Mouse (Mus musculus) midbrain, postnatal 0 days (tissue): ENCODE measurements at regions not wholly inside any gene's neighbourhood (a gene's known extent, or its start where the extent isn't known, plus 50 kb on each side); places are given as distances from the start of the nearest gene placed in this dataset.

Experiments used
- ATAC-seq: fragments of 200-750 bp; cut with Nextera tagmentation; 2 replicates; pipeline ENCODE4 v1.8.0; 2017; ENCODE audit warnings: moderate number of reproducible peaks, mild to moderate bottlenecking, moderate TSS enrichment, moderate library complexity; ENCODE audit not compliant: low FRiP score
- DNase-seq: peaks from one replicate; pipeline ENCODE4 v3.0.0-alpha.2; 2015; ENCODE audit warnings: low spot score
- H3K27ac ChIP-seq: fragments of 300-500 bp; sonication (generic); 2 replicates; pipeline ENCODE4 v1.5.1; 2014; ENCODE audit warnings: low read depth, mild to moderate bottlenecking, low read length, mixed read lengths
- H3K27me3 ChIP-seq: fragments of 300-500 bp; sonication (generic); 2 replicates; pipeline ENCODE4 v1.6.1; 2014; ENCODE audit warnings: low read length, control low read depth, mixed read lengths; ENCODE audit not compliant: insufficient read depth
- H3K36me3 ChIP-seq: fragments of 300-500 bp; sonication (generic); 2 replicates; pipeline ENCODE4 v1.6.1; 2014; ENCODE audit warnings: low read length, control low read depth, mixed read lengths; ENCODE audit not compliant: insufficient read depth
- H3K4me1 ChIP-seq: fragments of 300-500 bp; sonication (generic); 2 replicates; pipeline ENCODE4 v1.6.1; 2014; ENCODE audit warnings: mild to moderate bottlenecking, control low read depth, antibody characterized with exemption, low read length, mixed read lengths; ENCODE audit not compliant: insufficient read depth
- H3K4me2 ChIP-seq: fragments of 300-500 bp; sonication (generic); 2 replicates; pipeline ENCODE4 v1.6.1; 2014; ENCODE audit warnings: low read depth, mild to moderate bottlenecking, low read length, mixed read lengths; ENCODE audit not compliant: poor library complexity, severe bottlenecking
- H3K4me3 ChIP-seq: fragments of 300-500 bp; sonication (generic); 2 replicates; pipeline ENCODE4 v1.5.1; 2014; ENCODE audit warnings: low read depth, mild to moderate bottlenecking, low read length, moderate library complexity
- H3K9ac ChIP-seq: fragments of 300-500 bp; sonication (generic); replicated peaks from 2 replicates; pipeline ENCODE4 v1.6.1; 2014; ENCODE audit warnings: mild to moderate bottlenecking, low read length, moderate library complexity, mixed read lengths; ENCODE audit not compliant: poor library complexity, severe bottlenecking
- H3K9me3 ChIP-seq: fragments of 300-500 bp; sonication (generic); 2 replicates; pipeline ENCODE4 v1.6.1; 2016; ENCODE audit warnings: low read length, control low read depth
- CTCF ChIP-seq: IDR thresholded peaks from 2 replicates; pipeline ENCODE4 v1.5.1; 2016; ENCODE audit warnings: antibody characterized with exemption, mild to moderate bottlenecking
- WGBS: fragments of 180-500 bp; shearing (Covaris S2); extraction: QIAGEN DNeasy Blood & Tissue Kit; methylation state at CpG from one replicate; pipeline ENCODE4 v1.1.7; 2014; 5-methylcytosine and 5-hydroxymethylcytosine counted together

DNA sequence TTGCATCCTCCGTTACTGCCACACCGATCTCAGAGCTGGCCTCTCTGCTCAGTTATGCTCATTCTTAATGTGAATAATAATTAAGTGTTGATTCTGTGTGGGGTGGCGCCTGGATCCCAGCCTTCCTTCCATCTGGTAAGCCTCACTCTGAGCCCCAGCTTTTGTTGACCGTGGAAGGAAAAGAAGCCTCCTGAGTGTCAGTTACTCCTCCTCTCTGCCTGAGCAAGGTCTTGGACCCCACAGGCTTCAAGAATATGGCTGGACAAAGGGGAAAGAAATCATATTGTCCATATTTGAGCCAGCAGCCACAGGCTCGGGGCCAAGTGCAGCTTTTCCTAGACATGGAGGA is 259.9 kb upstream of the Cnr1 start:
- TF ChIP-seq CTCF, result no peak
- H3K27ac ChIP-seq, result no peak overlapping the region
- H3K36me3 ChIP-seq, result no peaks in the 10 kb centered on the region
- H3K4me3 ChIP-seq, result no peak overlapping the region
- no peak for DNase-seq
- H3K9me3 ChIP-seq, result no peaks in the 10 kb centered on the region
- no peak overlapping the region for H3K4me2 ChIP-seq
- no peak for ATAC-seq
- WGBS, result 69% methylated on average over 5 of the region's 5 CpGs
- H3K9ac ChIP-seq, result no peak overlapping the region
- H3K27me3 ChIP-seq, result no peaks in the 10 kb centered on the region; the same call in 1 of the 2 replicates
- H3K4me1 ChIP-seq, result no peaks in the 10 kb centered on the region

- DNase-seq (peak; percentile 19), ATAC-seq (no peak)
- Histone ChIP-seq H3K4me1 (no peaks in the 10 kb centered on the region), H3K9ac (no peak overlapping the region), H3K4me2 (no peak overlapping the region), H3K4me3 (no peak overlapping the region), H3K36me3 (no peaks in the 10 kb centered on the region), H3K27me3 (no peaks in the 10 kb centered on the region; the same call in 1 of the 2 replicates), H3K9me3 (no peaks in the 10 kb centered on the region), H3K27ac (no peak overlapping the region)
- no peak for TF ChIP-seq CTCF
- 78% methylated on average over 14 of the region's 14 CpGs for WGBS
Observed at GRCm38 (mm10) chr4:33665250-33665873, 259.0 kb upstream of the Cnr1 start.

- DNase-seq (peak; percentile 9), ATAC-seq (no peak)
- no peak overlapping the region for H3K4me2 ChIP-seq
- TF ChIP-seq CTCF, result no peak
- WGBS, result 14% methylated on average over 3 of the region's 3 CpGs
- H3K27me3 ChIP-seq, result no peaks in the 10 kb centered on the region; the same call in 1 of the 2 replicates
- no peaks in the 10 kb centered on the region for H3K4me1 ChIP-seq
- no peaks in the 10 kb centered on the region for H3K9me3 ChIP-seq
- no peak overlapping the region for H3K27ac ChIP-seq
- no peak overlapping the region for H3K4me3 ChIP-seq
- H3K36me3 ChIP-seq, result no peaks in the 10 kb centered on the region
- H3K9ac ChIP-seq, result no peak overlapping the region
Observed at GRCm38 (mm10) chr4:33668431-33668830, 256.0 kb upstream of the Cnr1 start.

- Histone ChIP-seq H3K36me3 (no peaks in the 10 kb centered on the region), H3K27ac (no peak overlapping the region)
- WGBS, result 100% methylated on average over 1 of the region's 5 CpGs
Observed at GRCm38 (mm10) chr4:33675044-33675443, 249.3 kb upstream of the Cnr1 start.

GRCm38 (mm10) chr4:33679351-33679750 is 245.0 kb upstream of the Cnr1 start:
- Histone ChIP-seq H3K9ac (no peak overlapping the region), H3K36me3 (no peaks in the 10 kb centered on the region), H3K4me3 (no peak overlapping the region), H3K27me3 (no peaks in the 10 kb centered on the region), H3K4me1 (no peaks in the 10 kb centered on the region), H3K4me2 (no peak overlapping the region), H3K27ac (no peak overlapping the region), H3K9me3 (no peaks in the 10 kb centered on the region)
- DNase-seq (no peak), ATAC-seq (no peak)
- TF ChIP-seq CTCF, result no peak
- WGBS, result 88% methylated on average over 3 of the region's 3 CpGs

More at GRCm38 (mm10) chr4:33675044-33675443, 249.3 kb upstream of the Cnr1 start:
- Histone ChIP-seq H3K4me1 (no peaks in the 10 kb centered on the region), H3K27me3 (no peaks in the 10 kb centered on the region), H3K9ac (no peak overlapping the region), H3K4me2 (no peak overlapping the region), H3K4me3 (no peak overlapping the region), H3K9me3 (no peaks in the 10 kb centered on the region)
- TF ChIP-seq CTCF, result no peak
- ATAC-seq (no peak), DNase-seq (no peak)

DNA sequence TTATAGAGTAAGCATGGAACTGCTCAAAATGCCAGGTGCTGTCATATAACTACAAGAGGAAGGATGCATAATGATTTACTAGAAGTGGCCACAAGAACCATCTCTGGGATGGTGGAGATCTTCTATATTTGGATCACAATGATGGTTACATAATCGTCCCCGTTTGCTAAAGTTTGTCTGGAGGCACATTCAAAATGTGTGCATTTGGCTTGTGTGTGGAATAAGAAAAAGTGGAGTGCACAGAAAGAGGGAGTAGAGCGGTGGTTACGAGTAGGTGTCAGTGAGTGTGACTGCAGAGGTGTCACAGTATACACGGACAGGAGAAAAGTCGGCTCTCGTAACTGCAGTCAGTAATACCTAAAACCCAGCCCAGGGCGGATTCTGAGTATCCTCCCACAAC is 238.3 kb upstream of the Cnr1 start:
- Histone ChIP-seq H3K9me3 (no peaks in the 10 kb centered on the region), H3K36me3 (no peaks in the 10 kb centered on the region), H3K27ac (no peak overlapping the region), H3K9ac (no peak overlapping the region), H3K4me1 (peaks cover 3% of the 10 kb centered on the region; the same call in 1 of the 2 replicates), H3K4me2 (no peak overlapping the region), H3K27me3 (no peaks in the 10 kb centered on the region), H3K4me3 (no peak overlapping the region)
- no peak for DNase-seq
- WGBS, result 81% methylated on average over 8 of the region's 8 CpGs
- ATAC-seq, result no peak
- TF ChIP-seq CTCF, result no peak
